Mouse (Mus musculus): Measurements from ENCODE around the gene Mrs2.
"Not testable (repeated sequence)": the region's sequence is repeated elsewhere in the genome, so short reads cannot be mapped to it uniquely, and the experiment has no call there.

The Mrs2 gene

GRCm38 (mm10) chr13:24977820-24978342 is 42.3 kb downstream of the Mrs2 start:
- DNase-seq: no peak

DNA sequence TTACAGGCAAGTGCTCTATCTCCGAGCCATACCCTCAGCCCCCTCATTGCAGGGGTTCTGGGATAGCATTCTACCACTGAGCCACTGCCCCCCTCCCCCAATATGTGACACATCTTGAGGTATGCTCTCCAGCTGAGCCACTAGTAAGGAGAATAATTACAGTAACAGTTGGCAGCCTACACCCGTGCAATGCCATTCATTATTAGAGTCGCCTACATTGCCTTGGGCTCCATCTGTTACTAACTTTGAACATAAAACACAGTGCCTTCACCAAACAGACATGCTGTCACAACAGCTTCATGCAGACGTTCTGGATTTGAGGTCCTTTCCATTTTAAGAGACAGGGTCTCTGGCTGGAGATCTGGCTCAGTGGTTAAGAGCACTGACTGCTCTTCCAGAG is 43.8 kb downstream of the Mrs2 start:
- DNase-seq: no peak

- DNase-seq: not testable (repeated sequence)
These were observed 48.4 kb downstream of the Mrs2 start for GRCm38 (mm10) chr13:24971776-24972175.

GRCm38 (mm10) chr13:24965846-24966201 is 54.4 kb downstream of the Mrs2 start:
- no peak for DNase-seq

DNA sequence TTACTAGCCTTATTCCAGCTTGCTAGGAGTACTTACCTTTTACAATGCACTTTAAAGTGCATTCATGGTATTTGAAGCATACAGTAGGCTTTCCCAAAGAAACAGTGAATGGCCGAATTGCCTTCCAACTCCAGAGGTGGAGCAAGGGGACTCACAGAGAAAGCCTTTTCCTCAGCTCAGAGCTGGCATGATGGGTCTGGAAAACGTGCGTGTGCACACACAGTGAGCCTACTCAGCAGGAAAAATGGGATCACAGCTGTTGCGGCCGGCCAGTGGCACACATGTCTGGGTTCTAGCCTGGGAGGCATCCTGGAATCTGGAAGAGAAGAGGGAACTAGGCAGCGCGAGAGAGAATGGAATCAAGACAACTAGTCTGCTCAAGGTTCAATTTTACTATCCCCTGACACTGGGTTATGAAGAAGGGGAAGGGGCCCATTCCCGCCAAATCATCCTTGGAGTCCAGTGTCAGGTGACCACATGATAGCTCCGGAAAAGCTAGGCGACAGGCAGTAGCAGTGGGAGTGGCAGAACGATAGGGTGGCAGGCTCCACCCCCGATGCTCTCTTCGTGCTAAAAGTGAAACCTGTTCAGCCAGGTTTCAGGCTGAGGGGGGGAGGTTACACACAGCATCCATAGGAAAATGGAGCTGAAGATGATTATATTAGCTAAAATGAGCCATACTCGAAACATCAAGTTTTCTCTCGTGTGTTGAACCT is 54.9 kb downstream of the Mrs2 start:
- peak in 1 of 2 experiments; percentile 17 for DNase-seq

GRCm38 (mm10) chr13:24962119-24962518 is 58.1 kb downstream of the Mrs2 start:
- no peak for DNase-seq

DNA sequence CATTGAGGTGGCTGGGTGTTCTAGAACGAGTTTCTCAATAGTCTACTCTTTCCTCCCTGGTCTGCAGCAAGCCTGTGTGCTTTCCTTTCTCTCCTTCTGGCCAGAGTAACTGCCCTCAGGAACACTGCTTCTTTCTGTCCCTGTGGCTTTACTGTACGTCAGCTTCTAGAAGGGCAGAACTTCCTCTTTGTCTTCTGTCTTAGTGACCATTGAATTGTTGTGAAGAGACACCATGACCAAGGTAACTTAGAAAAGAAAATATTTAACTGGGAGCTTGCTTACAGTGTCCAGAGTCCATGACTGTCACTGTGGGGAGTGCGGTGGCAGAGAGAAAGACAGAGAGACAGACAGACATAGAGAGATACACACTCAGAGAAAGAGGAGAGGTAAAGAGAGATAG is 60.1 kb downstream of the Mrs2 start:
- DNase-seq: no peak

GRCm38 (mm10) chr13:24958671-24959070 is 61.5 kb downstream of the Mrs2 start:
- DNase-seq: no peak

- DNase-seq: peak in 1 of 2 experiments; percentile 24
These were observed 64.7 kb downstream of the Mrs2 start for GRCm38 (mm10) chr13:24955500-24955899.

DNA sequence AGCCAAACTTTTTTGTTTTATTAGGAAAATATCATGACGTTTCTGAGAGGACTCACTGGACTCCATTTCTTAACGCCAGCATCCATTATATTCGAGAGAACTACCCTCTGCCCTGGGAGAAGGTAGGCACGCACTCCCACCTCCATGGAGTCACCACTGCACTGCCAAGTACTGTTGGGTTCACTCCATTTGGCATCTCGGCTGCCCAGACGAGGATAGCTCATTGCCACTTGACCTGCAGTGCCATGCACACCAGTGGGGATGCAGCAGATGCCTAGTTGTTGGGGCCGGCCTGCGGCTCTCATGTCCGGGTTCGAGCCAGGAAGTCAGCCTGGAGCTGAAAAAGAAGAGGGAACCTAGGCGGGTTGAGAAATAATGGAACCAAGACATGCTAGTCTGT is 65.1 kb downstream of the Mrs2 start:
- no peak for DNase-seq

DNA sequence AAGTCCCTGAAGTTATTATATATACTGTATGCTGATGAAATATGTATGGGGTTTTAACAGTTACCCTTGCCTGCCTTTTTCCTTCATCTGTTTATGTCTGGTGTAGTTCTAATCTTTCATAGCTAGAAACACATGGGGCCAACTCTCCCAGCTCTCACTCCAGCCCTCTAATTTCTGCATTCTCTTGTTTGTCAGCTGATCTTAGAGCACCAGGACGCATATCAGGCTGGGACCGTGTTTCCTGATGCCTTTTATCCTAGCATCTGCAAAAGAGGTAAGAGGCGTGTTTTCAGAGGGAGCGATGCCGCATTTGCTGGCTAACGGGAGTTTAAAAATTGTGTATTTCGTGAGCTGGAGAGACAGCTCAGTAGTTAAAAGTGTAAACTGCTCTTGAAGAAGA is 67.5 kb downstream of the Mrs2 start:
- no peak for DNase-seq

- no peak for DNase-seq
These were observed 71.3 kb downstream of the Mrs2 start for GRCm38 (mm10) chr13:24948870-24949269.

DNA sequence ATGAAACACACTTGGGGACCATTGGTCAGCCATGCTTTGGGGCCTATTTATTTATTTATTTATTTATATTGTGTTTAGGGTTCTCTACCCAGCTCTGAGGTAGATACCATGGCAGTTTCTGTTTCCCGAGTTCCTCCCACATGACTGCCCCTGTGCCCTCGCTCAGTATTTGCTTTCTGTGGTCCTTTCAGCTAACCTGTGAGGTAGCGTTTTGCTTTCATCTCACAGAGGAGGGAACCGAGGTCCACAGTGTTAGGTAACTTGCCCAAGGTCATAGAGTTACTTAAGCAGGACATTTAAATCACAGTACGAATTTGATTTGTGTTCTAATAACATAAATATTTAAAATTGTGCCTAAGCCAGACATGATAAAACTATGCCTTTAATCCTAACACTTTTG is 73.0 kb downstream of the Mrs2 start:
- no peak for DNase-seq

- DNase-seq: no peak
These were observed 74.6 kb downstream of the Mrs2 start for GRCm38 (mm10) chr13:24945567-24945966.

GRCm38 (mm10) chr13:24943303-24943702 is 76.9 kb downstream of the Mrs2 start:
- DNase-seq: no peak

DNA sequence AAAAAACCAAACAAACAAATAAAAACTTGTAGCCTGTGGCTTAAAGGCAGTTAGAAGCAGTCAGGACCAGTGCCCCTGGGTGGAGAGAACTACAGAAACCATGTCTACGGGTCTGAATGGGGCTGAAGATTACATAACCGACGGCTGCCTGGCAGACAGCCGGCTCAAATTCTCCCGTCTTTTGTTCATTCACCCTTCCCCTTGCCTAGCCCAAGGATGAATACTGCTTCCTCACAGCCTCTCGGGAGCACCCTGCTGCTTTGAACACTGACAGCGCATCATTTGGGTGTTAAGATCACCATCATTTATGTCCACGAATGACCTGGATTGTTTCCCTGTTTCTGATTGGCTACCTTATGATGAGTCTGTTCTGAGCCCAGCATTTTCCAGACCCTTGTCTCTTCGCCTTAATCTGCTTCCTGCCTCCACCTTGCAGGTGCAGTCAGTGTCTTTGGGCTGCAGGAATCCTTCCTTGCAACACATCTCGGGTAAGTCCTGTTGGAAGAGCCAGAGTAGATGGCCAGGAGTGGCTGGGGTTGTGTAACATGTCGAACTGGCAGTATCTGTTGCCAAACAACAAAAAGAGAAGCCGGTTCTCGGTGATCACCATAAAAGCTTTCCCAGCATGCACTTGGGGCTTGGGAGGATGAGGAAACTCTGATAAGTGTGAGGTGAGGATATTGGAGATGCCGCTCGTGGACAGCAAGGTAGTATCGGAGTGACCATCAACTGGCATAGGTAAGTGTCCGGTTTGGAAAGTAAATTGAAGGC is 77.5 kb downstream of the Mrs2 start, which contains the start of gene Gpld1:
TSS of gene Gpld1 (plus strand) at position 641 of the 771 bp plus-strand sequence.
- DNase-seq: peak in 1 of 2 experiments; percentile 17

- no peak for DNase-seq
These were observed 80.7 kb downstream of the Mrs2 start for GRCm38 (mm10) chr13:24939472-24939871.

DNA sequence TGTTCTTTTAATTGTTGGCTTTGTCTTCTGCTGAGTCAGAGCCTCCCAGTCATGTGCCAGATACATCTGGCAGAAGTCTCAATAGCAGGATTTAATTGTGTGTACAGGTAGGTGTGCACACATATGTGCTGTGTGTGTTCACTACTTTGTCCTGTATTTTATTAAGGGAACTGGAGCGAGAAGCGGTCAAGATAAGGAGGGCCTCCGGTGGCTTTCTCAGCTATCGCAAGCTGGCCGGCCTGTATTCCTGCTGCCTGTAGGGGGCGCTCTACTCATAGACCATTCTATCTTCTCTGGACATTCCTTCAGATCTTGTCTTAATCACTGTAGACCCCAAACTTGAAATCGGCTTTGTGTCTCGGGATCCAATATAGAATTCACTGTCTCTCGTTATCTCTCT is 81.5 kb downstream of the Mrs2 start:
- DNase-seq: peak; percentile 80 to 89

DNA sequence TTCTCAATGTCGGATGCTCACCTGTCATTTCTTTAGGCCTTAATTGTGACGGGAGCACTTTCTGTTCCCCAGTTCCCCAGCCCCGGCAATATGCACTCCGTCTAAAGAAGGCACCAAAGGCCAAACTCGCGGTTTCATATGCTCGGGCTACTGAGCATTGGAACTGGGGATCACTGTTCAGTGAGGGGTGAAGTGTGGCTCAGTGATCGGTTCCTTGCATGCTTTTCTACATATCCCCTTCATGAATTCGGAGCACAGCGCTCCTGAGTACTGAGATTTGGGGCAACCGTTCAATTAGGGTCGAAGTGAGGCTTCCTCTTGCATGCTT is 82.4 kb downstream of the Mrs2 start:
- no peak for DNase-seq
